Mouse (Mus musculus) cerebellum, postnatal 10 days (tissue): ENCODE measurements at regions not wholly inside any gene's neighbourhood (a gene's known extent, or its start where the extent isn't known, plus 50 kb on each side); places are given as distances from the start of the nearest gene placed in this dataset.

Source experiments
- DNase-seq, 2 experiments: peaks; one replicate each; pipeline ENCODE4 v3.0.0; 2021; ENCODE audit warnings: mixed read lengths in 2 of 2

GRCm38 (mm10) chr7:70972023-70972400 is 379.3 kb downstream of the Gm10295 start:
- DNase-seq, result no peak

DNA sequence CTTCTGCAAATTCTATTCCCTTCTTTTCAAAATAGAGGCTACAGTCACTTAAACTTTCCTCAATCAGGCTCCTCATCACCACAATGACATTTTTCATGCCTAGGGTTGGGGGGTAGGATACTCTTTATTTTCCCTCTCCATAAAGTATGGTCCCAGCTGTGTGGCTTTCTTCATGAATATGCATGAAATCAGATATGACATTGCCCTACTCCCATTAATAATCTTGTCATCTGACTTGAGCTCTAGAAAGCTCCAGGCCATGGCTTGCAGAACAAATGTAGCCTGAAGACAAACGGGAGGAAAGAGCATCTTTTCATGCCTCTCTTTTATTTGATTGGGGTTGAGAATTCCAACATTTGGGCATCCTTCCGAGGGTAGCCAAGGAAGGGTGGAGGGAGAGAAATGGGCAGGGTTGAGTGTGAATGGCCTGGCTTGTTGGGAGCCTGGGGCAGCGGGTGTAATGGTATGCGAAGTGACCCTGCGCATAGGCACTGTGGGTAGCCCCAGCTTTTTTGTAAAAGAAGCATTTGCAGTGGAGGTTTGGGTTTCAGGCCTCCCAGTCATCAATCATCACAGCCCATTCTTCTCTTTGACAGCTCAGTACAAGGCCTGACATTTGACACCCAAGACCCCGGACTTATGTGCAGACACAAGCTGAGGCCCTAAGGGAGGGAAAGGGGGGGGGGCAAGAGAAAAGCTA is 379.8 kb downstream of the Gm10295 start:
- no peak for DNase-seq

GRCm38 (mm10) chr7:70952318-70952959 is 398.8 kb downstream of the Gm10295 start:
- DNase-seq, result peak; percentile 36 to 40

DNA sequence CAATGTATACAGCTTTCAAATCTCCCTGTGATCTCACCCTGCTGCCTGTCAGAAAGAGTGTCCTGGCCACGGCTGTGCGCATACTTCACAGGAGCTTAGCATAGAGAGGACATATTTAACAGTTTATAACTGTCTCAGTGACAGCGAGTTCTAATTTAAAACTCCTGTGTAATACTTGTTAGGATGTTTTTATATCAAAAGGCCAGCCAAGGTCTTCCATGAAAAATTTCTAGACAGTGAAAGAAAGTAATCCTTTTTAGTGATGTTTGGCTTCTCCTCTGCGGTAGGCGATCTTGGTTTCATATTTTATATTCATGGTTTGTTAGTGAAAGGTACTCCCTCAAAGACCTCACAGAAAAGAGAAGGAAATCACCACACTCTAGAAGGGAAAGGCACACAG is 403.0 kb downstream of the Gm10295 start:
- no peak for DNase-seq

GRCm38 (mm10) chr7:70946260-70946659 is 405.0 kb downstream of the Gm10295 start:
- peak; percentile 69 to 85 for DNase-seq

DNA sequence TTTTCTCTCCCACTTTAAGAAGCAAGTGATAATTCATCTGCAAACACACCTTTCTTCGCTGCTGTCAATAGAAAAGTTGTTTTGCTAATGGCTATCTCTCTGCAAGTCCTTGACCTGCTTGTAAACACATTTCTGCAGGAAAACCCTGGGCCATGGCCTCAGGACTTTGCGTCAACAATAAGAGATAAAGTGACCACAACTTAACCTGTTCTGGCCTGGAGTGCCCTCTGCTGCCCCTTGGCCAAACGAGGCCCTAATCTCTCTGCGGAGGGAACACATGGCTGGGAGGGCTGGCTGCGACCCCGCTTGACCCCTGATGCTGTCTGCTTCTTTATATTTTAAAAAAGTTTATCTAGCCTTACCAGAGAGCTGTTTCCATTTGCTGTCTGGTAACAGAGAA is 420.4 kb downstream of the Gm10295 start:
- no peak for DNase-seq

DNA sequence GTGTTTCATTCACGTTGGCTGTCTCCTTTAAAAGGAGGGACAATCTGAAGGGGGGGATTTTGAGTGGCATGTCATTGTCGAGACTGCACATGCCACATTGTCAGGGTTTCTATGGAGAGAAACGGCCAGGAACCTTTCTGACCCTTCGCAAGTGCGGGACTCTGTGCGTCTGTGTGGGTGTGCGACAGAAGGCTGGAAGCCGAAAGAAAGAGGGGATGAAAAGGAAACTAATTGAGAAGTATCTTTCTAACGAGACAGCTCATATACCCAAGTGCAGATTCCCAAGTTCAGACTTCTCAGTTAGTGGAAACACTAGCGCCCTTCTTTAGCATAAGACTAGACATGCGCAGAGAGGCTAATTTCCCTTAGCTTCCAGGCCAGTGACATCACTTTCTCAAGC is 421.4 kb downstream of the Gm10295 start:
- DNase-seq, result peak; percentile 15 to 17

DNA sequence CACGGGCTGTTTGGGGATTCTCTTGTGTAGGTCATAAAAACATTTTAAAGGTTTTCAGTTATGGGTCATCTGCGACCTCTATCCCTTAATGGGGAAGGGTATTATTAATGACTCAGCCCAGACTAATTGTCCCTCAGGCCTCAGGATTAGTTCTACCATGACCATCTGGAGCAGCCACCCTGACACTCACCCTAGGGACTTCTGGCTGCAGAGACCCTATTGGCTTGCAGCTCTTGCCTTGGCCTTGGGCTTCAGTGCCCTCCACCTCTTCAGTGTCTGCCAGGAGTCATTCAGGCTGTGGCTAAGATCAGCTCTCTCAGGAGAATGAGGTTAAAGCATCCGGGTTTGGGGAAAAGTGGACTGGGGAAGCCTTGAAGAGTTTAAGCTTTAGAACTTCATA is 423.3 kb downstream of the Gm10295 start:
- DNase-seq, result peak; percentile 24 to 52

DNA sequence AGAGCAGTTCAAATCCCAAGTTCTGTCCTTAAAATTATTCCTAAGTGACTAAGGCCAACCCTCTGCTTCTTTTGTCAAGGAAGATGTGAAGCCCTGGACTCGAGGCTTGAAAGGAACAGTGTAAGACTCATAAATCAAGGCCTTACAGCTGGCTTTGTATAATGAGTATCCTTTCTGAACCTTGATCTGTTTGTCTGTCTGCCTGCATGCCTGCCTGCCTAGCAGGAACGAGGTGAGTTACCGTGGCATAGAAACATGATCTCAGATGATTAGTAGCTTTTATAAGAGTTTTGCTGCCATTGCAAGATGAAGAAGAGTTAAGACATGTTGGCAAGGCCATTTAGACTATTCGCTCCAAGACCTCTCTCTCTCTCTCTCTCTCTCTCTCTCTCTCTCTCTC is 434.3 kb downstream of the Gm10295 start:
- DNase-seq, result no peak

GRCm38 (mm10) chr7:70908921-70909320 is 442.4 kb downstream of the Gm10295 start:
- DNase-seq, result no peak

DNA sequence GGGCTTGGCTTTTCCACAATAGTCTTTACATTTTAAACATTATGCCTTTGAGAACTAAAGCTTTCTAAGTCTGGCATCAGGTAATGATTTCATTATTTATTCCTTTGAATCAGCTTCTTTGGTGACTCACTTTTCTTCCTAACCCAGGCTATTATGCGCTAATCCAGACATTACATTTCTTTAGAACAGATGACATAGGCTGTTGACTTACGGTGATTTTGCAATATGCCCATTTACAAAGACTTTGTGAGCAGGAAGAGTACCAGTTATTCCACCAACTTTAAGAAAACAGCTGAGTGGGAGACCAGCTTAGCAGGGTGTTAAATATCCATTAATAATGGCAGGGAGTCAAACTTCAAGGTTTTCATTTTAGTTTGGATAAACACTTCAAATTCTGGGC is 459.6 kb downstream of the Gm10295 start:
- no peak for DNase-seq

- peak; percentile 42 to 44 for DNase-seq
Measured at GRCm38 (mm10) chr7:70880496-70880895, 470.8 kb downstream of the Gm10295 start.

GRCm38 (mm10) chr7:70874393-70874792 is 476.9 kb downstream of the Gm10295 start:
- DNase-seq, result peak; percentile 84 to 93

DNA sequence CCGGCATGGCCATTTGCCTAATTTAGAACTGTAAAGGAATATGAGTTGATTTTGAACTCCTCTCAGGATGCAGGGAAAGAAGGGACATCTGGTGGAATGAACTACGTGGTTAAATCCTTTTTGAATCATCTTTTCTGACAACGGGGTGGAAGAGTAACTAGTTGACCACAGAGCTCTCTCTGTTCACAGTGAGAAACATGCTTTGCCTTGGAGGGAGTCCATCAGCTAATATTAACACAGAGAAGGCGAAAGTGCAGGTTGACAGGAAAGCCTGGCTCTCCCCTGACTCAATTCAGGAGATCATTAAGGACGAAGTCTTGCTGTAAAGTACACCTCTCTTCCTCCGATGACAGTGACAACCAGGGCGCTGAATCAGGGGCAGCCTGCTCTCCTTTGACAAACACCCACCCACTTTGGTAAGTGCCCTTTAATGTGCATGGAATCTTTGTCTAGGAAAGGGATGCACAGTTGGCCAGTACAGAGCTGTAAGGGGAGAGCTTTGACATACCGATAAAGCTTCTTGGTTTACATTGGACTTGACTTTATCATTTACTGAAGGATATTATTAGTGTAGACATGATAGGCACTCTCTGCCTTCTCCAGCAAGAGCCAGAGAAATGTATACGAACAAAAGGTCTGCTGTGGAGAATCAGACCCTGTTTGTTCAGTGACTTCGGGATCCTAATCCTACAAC is 480.3 kb downstream of the Gm10295 start:
- peak; percentile 24 to 38 for DNase-seq

DNA sequence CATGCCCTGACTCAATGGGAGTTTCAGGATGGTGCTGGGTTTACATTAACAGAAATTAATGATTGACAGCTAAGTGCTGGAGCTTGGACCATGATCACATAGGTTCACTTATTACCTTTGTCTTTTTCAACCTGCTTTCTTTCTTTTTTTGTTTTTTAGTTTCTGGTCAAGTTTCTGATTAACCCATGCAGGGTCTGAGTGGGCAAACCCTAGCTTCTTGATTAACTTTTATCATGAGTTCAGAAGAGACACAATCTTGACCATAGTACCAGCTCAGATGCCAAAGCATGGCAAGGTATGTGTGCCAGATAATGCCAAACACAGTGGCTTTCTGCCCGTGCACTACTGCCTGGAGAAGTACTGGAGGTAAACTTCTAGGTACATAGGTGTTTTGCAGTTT is 482.2 kb downstream of the Gm10295 start:
- DNase-seq, result no peak

GRCm38 (mm10) chr7:70859957-70860356 is 491.3 kb downstream of the Gm10295 start:
- DNase-seq, result no peak

GRCm38 (mm10) chr7:70850726-70851125 is 484.2 kb upstream of the Nr2f2 start:
- no peak for DNase-seq

- no peak for DNase-seq
Measured at GRCm38 (mm10) chr7:70848016-70848776, 481.7 kb upstream of the Nr2f2 start.

- no peak for DNase-seq
Measured at GRCm38 (mm10) chr7:70847450-70847993, 481.0 kb upstream of the Nr2f2 start.

DNA sequence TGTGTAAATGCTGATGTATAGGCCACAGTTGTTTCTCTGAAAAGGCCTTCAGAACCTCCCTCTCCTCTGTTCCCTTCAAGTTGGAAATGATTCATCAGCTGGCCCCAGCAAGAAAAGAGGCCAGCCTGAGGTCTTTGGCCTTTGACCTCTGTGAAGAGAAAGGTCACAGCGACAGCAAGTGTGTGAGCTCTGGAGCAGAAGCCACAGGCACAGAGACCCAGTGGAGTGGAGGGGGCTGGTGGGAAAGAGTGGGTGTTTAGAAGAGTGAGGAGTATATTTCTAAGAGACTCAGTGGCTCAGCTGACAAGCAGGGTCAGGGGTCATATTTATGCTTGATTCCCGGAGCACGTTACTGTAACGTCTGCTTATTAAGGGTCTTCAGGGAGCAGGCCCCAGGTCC is 479.5 kb upstream of the Nr2f2 start:
- DNase-seq, result no peak

DNA sequence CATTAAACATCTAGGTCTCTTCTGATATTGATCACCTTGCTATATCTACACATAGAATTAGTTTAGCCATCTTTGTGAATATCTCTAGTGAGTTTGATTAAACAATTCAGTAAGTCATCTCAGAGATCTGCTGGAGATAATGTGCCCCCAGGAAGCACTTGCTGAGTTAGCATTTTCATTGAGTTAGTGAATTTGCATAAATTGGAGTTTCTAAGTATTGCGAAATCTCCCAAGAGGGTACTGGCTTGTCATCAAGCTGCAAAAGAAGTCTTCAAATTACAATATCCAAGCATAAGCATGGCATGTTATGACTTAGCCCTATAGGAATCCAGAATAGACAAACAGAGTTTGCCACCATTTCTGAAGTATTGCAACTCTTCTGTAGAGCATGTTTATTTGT is 473.6 kb upstream of the Nr2f2 start:
- DNase-seq, result no peak

GRCm38 (mm10) chr7:70839190-70839589 is 472.7 kb upstream of the Nr2f2 start:
- DNase-seq, result no peak
